Mouse (Mus musculus) embryonic fibroblast, embryonic 13.5 days (primary cell): ENCODE measurements around the gene Panx1.

Experiments
- CTCF ChIP-seq: IDR thresholded peaks from 2 replicates; pipeline ENCODE4 v1.5.1; 2011; ENCODE audit warnings: mild to moderate bottlenecking, control low read depth, low read length, moderate library complexity, borderline replicate concordance; ENCODE audit not compliant: insufficient read depth
- POLR2A ChIP-seq: IDR thresholded peaks from 2 replicates; pipeline ENCODE4 v1.6.1; 2011; ENCODE audit warnings: low read depth, mild to moderate bottlenecking, control low read depth, low read length, moderate library complexity

DNA sequence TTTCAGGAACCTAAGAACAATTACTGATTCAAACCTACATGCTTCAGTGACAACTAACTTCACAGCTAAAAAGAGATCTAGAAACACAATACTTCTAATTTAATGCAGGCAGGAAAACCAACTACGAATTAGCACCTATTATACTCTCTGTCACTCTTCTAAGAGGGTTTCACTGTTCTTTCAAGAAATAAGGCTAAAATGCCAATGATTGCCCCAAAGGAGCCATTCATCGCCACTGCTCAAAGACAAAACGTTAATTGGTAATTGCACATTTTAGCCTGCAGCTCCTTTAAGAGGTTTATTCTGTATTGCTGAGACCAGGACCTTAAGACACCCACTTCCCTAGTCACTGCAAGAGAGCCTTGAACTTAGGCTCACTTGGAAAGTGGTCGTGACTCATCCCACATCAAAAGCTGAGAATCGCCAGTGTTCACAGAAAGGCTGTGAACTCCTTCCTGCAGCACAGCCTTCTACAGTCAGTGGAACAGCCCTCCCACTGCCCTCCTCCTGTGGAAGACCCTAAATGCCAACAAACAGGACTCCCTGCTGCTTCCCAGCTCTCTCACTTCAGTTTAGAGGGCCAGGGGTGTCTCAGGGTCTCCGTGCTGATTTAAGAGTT, 42.2 kb downstream of the Panx1 start:
- TF ChIP-seq CTCF (no peak), POLR2A (no peak)
